Mouse (Mus musculus) right cerebral cortex, postnatal 14 days (tissue): ENCODE measurements around the gene Cchcr1.

Source experiments
- DNase-seq: peaks from one replicate; pipeline ENCODE4 v3.0.0; 2022

Cchcr1 gene

GRCm38 (mm10) chr17:35556812-35557211 is 39.9 kb downstream of the Cchcr1 start:
- peak; percentile 53 for DNase-seq

- no peak for DNase-seq
These were observed 40.5 kb downstream of the Cchcr1 start for GRCm38 (mm10) chr17:35557351-35557750.

- no peak for DNase-seq
These were observed 41.3 kb downstream of the Cchcr1 start for GRCm38 (mm10) chr17:35558216-35558615.

- DNase-seq: no peak
These were observed 50.2 kb downstream of the Cchcr1 start, which contains the start of gene 2300002M23Rik for GRCm38 (mm10) chr17:35567150-35567549. Gene 2300002M23Rik, plus strand, starts transcription at chr17:35567450.

- no peak for DNase-seq
These were observed 50.9 kb downstream of the Cchcr1 start for GRCm38 (mm10) chr17:35567767-35568166.

GRCm38 (mm10) chr17:35569091-35569944 is 52.4 kb downstream of the Cchcr1 start:
- DNase-seq: no peak

- DNase-seq: no peak
These were observed 53.9 kb downstream of the Cchcr1 start for GRCm38 (mm10) chr17:35570836-35571235.

GRCm38 (mm10) chr17:35571477-35571876 is 54.6 kb downstream of the Cchcr1 start:
- no peak for DNase-seq

GRCm38 (mm10) chr17:35578211-35578610 is 61.3 kb downstream of the Cchcr1 start:
- peak; percentile 81 for DNase-seq
